Mouse (Mus musculus) liver, embryonic 14.5 days (tissue): ENCODE data around the gene Ppa2. TPM values are rescaled to one million over a fixed set of nuclear protein-coding genes. Genes with fewer than 3 reads are reported as not detected.

Source experiments
- ATAC-seq: fragments of 200-750 bp; cut with Nextera tagmentation; 2 replicates; pipeline ENCODE4 v1.8.0; 2017; ENCODE audit warnings: moderate number of reproducible peaks, mild to moderate bottlenecking, moderate library complexity; ENCODE audit not compliant: insufficient read depth
- DNase-seq, 3 experiments: peaks; one replicate each; pipeline ENCODE4 v3.0.0-alpha.2; 2012 to 2013; ENCODE audit warnings: low read depth in 3 of 3, low spot score in 3 of 3
- H3K27ac ChIP-seq: fragments of 300-500 bp; sonication (generic); 2 replicates; pipeline ENCODE4 v1.5.1; 2014; ENCODE audit warnings: moderate library complexity, mild to moderate bottlenecking, control low read depth, inconsistent platforms
- H3K27me3 ChIP-seq: fragments of 300-500 bp; sonication (generic); 2 replicates; pipeline ENCODE4 v1.6.1; 2014; ENCODE audit warnings: mild to moderate bottlenecking, low read length, moderate library complexity; ENCODE audit not compliant: control insufficient read depth, insufficient read depth
- H3K36me3 ChIP-seq: fragments of 300-500 bp; sonication (generic); replicated peaks from 2 replicates; pipeline ENCODE4 v1.6.1; 2014; ENCODE audit warnings: low read depth; ENCODE audit not compliant: control insufficient read depth, insufficient read depth
- H3K4me1 ChIP-seq, 2 experiments: fragments of 200-500 bp in 1 of 2; fragments of 300-500 bp in 1 of 2; sonication (generic) in 1 of 2; replicated peaks; 2 replicates each; pipeline ENCODE4 v1.6.1; 2012 to 2014; ENCODE audit warnings: antibody characterized with exemption in 1 of 2, inconsistent platforms in 1 of 2, low read length in 1 of 2; ENCODE audit not compliant: control insufficient read depth in 2 of 2, insufficient read depth in 2 of 2
- H3K4me2 ChIP-seq: fragments of 300-500 bp; sonication (generic); 2 replicates; pipeline ENCODE4 v1.6.1; 2014; ENCODE audit warnings: low read depth, mild to moderate bottlenecking, control low read depth, moderate library complexity
- H3K4me3 ChIP-seq, 2 experiments: fragments of 200-500 bp in 1 of 2; fragments of 300-500 bp in 1 of 2; sonication (generic) in 1 of 2; 2 replicates each; pipeline ENCODE4 v1.5.1; 2012 to 2014; ENCODE audit warnings: low read depth in 2 of 2, low read length in 2 of 2, mild to moderate bottlenecking in 2 of 2, control low read depth in 1 of 2, inconsistent platforms in 1 of 2, moderate library complexity in 1 of 2; ENCODE audit not compliant: insufficient read depth in 1 of 2
- H3K9ac ChIP-seq: fragments of 300-500 bp; sonication (generic); replicated peaks from 2 replicates; pipeline ENCODE4 v1.6.1; 2014; ENCODE audit warnings: mild to moderate bottlenecking, control low read depth, moderate library complexity
- H3K9me3 ChIP-seq: fragments of 300-500 bp; sonication (generic); 2 replicates; pipeline ENCODE4 v1.6.1; 2016; ENCODE audit warnings: low read length, mixed read lengths; ENCODE audit not compliant: control insufficient read depth
- CTCF ChIP-seq: IDR thresholded peaks from 2 replicates; pipeline ENCODE4 v1.5.1; 2016; ENCODE audit warnings: antibody characterized with exemption, low read depth, control low read depth
- EP300 ChIP-seq: IDR thresholded peaks from 2 replicates; pipeline ENCODE4 v1.6.1; 2016; ENCODE audit warnings: antibody characterized with exemption, low read depth
- WGBS: fragments of 180-500 bp; shearing (Covaris S2); extraction: QIAGEN DNeasy Blood & Tissue Kit; methylation state at CpG from one replicate; pipeline ENCODE4 v1.1.7; 2014; ENCODE audit not compliant: insufficient replicate concordance; 5-methylcytosine and 5-hydroxymethylcytosine counted together
- polyA plus RNA-seq, 2 experiments: library from polyadenylated mRNA; depleted of rRNA in 1 of 2; stranded (reverse) in 1 of 2; unstranded in 1 of 2; fragments of >200 nt; fragmentation: Nextera tagmentation in 1 of 2; extraction: Ambion mirVana in 1 of 2; gene quantifications; 2 replicates each; pipeline versions ENCODE4 v1.2.1 to v1.2.3; 2012 to 2014

Ppa2 gene
- polyA plus RNA-seq, 2 experiments, result 18.4 to 42.1 TPM

DNA sequence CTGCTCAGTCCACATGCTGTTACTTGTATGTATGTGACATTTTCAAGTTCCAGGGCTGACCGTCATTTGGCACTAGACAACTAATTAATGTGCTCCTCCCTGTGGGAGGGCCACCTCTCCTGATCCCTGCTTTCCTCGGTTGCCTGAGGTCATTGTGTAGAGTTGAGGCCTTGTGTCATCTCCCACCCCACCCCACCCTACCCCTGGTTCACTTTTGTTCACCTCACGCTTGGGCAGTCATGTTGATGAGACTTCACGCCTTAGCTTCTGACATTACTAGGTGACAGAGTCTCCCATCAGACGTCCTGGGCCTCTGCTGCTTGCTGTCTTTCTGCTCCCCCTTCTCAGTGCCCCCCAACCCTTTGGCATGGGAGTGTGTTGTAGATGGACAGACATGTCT is 15.2 kb downstream of the Ppa2 start:
- Histone ChIP-seq H3K4me2 (no peak overlapping the region), H3K9ac (no peak overlapping the region), H3K27ac (no peak overlapping the region), H3K9me3 (no peaks in the 10 kb centered on the region), H3K27me3 (no peaks in the 10 kb centered on the region), H3K36me3 (no peaks in the 10 kb centered on the region), H3K4me3 (no peak overlapping the region), H3K4me1 (no peaks in the 10 kb centered on the region)
- ATAC-seq (no peak), DNase-seq (no peak)
- 64% methylated on average over 5 of the region's 5 CpGs for WGBS
- no peak for TF ChIP-seq EP300
- no peak for TF ChIP-seq CTCF

DNA sequence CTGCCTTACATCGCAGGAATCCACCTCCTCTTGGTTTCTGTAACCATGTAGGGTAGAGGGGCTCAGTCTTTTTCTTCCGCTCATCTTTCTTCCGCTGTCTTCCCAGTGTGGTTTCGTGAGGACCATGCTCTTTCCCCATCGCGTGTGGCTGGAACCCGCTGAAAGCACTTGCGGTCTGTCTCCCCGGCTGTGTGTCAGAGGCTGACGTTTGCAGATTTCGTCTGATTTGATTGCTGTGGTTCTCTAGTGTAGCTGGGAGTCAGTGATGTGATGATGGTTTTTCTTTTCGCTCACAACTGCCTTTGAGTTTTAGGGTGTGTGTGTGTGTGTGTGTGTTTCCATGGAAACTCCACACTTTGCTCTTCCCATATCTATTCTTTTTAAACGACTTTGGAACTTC is 18.6 kb downstream of the Ppa2 start:
- WGBS, result 67% methylated on average over 13 of the region's 13 CpGs
- TF ChIP-seq EP300, result no peak
- TF ChIP-seq CTCF, result no peak
- H3K4me2 ChIP-seq, result no peak overlapping the region

DNA sequence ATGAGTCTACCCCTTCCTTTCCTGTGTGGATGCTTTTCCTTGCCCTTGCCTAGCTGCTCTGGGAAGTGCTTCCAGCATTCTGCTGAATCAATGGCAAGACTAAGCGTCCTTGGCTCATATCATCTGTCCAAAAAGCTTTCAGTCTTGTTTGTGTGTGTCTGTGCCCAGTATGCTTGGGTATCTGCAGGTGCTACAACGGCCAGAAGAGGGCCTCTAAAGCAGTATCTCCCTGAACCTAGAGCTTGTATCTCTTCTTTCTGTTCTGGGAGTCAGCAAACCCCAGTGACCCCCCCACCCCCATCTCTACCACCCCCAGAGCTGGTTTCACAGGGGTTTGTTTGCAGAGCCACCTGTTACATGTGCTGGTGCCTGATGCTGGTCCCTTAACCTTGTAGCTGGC is 19.5 kb downstream of the Ppa2 start:
- H3K9ac ChIP-seq, result no peak overlapping the region
- DNase-seq (no peak), ATAC-seq (no peak)
- whole genome bisulfite sequencing, result 52% methylated on average over 2 of the region's 2 CpGs
- no peaks in the 10 kb centered on the region for H3K36me3 ChIP-seq
- no peak overlapping the region for H3K27ac ChIP-seq
- H3K27me3 ChIP-seq, result no peaks in the 10 kb centered on the region
- TF ChIP-seq CTCF (no peak), EP300 (no peak)
- H3K4me2 ChIP-seq, result no peak overlapping the region
- no peaks in the 10 kb centered on the region for H3K9me3 ChIP-seq
- H3K4me1 ChIP-seq, result no peaks in the 10 kb centered on the region
- no peak overlapping the region for H3K4me3 ChIP-seq

More for the DNA sequence above, 18.6 kb downstream of the Ppa2 start:
- no peak overlapping the region for H3K27ac ChIP-seq
- ATAC-seq (no peak), DNase-seq (no peak)
- no peaks in the 10 kb centered on the region for H3K27me3 ChIP-seq
- no peak overlapping the region for H3K9ac ChIP-seq
- H3K4me3 ChIP-seq, result no peak overlapping the region
- H3K9me3 ChIP-seq, result no peaks in the 10 kb centered on the region
- H3K36me3 ChIP-seq, result no peaks in the 10 kb centered on the region
- no peaks in the 10 kb centered on the region for H3K4me1 ChIP-seq

DNA sequence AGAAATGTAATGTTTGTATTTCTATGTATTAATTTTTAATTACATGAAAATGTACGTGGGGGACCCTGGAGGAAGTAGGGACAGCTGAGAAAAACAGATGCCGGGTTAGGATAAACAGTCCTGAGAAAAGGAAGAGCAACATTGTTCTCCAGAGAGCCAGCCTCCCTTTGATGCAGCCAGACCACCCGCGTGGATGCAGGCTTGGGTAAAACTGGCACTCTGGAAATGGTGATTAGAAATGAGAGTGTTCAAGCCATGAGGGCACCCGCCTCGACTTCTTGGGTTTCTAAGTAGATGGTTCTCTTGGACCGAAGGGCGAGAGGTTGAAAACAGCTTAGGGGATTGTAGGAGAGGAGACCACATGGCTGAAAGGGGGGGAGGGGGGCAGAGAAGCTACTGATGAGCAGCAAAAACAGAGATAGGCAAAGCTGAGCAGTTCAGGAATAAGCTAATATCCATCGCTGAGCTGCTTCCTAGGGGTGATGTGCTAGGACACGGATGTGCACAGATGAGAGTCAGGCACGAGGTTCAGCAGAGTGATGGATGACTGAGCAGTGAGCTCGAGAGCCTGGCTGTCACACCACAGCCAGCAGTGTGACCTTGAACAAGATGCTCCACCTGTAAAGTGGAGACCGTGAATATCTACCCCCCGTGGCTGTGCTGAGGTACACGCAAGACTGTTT is 21.4 kb downstream of the Ppa2 start:
- H3K36me3 ChIP-seq, result no peaks in the 10 kb centered on the region
- H3K9ac ChIP-seq, result no peak overlapping the region
- WGBS, result 64% methylated on average over 15 of the region's 15 CpGs
- H3K9me3 ChIP-seq, result no peaks in the 10 kb centered on the region
- no peaks in the 10 kb centered on the region for H3K27me3 ChIP-seq
- H3K4me3 ChIP-seq, result no peak overlapping the region
- H3K27ac ChIP-seq, result no peak overlapping the region
- H3K4me2 ChIP-seq, result no peak overlapping the region
- TF ChIP-seq EP300 (no peak), CTCF (no peak)
- no peak for DNase-seq
- H3K4me1 ChIP-seq, result no peaks in the 10 kb centered on the region
- ATAC-seq, result no peak

DNA sequence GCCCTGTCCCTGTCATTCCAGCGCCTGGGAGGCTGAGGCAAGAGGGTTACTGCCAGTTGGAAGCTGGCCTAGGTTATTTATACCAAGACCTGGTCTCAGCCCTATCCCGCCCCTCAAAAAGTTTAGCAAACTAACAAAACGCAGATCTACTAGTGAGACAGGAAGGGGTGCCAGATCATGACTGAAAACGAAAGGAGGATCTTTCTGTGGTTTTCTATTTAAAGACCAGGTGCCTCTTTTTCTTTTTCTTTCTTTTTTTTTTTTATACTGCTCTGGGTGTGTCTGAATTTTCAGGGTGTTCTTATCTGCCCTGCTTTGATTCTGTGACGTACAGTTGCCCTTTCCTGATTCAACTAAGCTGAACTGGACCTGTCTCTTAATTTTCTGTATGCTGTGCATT is 22.4 kb downstream of the Ppa2 start:
- Histone ChIP-seq H3K4me1 (no peaks in the 10 kb centered on the region; a peak in 1 of 4 replicates), H3K4me3 (no peak overlapping the region), H3K4me2 (no peak overlapping the region), H3K27ac (no peak overlapping the region), H3K9me3 (no peaks in the 10 kb centered on the region), H3K9ac (no peak overlapping the region), H3K36me3 (no peaks in the 10 kb centered on the region), H3K27me3 (no peaks in the 10 kb centered on the region)
- ATAC-seq, result no peak
- 26% methylated on average over 5 of the region's 5 CpGs for WGBS
- no peak for DNase-seq
- TF ChIP-seq CTCF (no peak), EP300 (no peak)
